Mouse (Mus musculus) lung, postnatal 25 days (tissue): ENCODE results near the gene Pdzd2.

ENCODE experiments used
- DNase-seq: peaks from one replicate; pipeline ENCODE4 v3.0.0; 2022; ENCODE audit warnings: low spot score

Pdzd2 gene

DNA sequence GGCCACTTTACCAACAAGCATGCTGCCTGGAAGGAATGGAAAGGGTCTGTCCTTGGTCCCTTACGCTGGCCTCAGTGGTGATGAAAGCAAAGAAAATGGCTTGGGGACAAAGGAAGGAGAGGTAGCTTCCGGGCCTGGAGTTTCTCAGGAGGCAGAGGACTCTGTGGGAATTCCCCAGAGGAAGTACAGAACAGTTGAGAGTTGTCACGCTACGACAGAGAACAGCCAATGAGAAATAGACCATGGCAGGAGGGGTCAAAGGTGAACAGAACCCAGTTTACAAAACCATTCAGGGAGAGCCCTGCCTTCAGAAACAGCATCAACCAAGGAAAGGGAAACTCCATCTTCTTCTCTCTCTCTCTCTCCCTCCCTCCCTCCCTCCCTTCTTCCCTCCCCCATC is 309.1 kb downstream of the Pdzd2 start:
- DNase-seq: no peak

DNA sequence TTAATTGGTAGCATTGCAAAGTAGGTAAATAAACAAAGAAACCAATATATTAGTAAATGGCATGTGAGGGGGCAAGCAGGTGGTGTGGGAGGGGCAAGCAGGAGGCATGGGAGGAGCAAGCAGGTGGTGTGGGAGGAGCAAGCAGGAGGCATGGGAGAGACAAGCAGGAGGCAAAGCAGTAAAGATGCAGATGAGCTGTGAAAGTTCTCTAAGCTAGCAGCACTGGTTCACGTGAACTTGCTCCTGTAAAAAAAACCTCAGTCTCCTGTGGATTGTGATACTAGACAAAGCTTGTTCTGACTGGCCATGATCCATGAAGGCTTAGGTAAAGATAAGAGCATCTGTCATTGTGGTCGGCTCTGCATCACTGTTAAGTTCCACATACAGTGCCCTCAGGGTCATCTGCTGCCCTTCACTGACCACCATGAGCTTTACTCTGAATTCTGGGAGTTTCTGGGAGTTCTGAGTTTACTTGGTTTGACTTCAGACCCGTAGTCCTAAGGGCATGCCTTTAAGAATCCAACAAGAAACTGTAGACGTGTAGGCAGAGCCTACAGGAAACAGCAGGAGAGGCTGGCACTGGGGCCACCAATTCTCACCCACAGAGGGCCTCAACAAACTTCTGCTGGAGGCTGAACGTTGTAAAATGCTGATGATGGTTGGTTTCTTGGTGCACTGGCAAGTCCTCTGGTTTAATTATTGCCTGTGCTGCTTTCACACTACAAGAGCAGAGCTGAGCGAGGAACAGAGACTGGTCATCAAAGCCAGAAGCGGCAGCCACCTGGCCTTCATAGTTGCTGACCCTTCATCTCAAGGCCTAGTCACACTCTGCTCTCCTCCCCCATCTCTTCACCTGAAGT is 309.9 kb downstream of the Pdzd2 start:
- no peak for DNase-seq

DNA sequence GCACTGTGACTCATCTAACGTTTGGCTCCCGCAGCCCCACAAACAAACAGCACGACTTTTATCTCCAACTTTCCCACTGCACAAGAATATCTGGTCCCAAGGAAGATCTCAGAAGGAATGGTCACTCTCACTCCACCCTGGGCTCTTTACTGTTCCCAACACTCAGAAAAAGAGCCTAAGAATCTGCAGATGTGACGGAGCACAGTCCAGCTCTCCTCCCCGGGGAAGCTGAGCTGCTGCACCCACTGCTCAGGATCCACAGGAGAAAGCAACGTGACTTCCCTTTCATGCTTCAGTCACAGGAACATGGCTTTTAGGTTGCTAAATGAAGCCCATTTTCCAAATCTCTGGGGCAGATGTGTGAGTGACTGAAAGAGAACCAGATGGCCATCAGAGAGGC is 311.9 kb downstream of the Pdzd2 start:
- no peak for DNase-seq

DNA sequence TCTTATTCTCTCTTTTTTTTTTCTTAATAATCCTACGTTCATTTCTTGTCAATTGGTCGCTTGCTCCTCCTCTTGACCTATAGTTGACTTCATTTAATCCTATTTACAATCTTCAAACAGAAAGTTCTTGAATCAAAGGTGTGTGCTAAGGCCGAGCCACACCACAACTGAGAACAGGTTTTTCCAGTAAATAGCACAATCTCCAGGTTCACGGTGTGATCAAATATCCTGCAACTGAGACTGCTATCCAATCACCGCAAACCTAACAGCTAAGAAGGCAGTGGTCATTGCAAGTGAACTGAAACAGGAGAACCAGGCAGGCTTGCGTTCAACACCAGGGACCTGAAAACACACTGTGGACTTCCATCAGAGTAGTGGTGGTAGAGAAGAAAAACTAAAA is 313.4 kb downstream of the Pdzd2 start:
- no peak for DNase-seq

DNA sequence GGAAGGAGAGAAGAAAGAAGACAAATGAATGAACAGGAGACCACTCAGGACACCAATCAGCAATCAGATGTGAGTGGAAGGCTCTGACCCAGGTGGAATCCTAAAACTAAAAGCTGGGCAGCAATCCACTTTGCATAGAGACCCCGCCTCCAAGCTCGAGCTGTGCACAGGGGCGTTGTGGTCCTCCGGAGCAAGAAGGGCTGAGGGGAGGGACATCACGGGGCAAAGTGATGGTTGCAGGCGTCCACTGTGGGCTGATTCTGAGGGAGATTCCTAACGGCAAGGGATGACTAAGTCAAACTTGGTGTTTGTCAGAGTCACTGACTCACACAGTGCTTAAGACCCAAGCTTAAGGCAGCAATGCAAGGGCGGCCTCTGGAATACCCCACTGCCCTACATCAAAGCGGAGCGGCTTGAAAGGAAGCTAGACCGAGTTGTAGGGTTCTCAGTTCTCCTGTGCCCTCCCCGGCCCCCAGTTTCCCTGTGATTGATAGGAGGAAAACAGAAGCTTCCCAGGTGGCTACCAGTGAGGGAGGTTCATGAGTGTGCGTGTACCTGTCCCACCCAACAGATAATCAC is 314.6 kb downstream of the Pdzd2 start:
- DNase-seq: no peak

DNA sequence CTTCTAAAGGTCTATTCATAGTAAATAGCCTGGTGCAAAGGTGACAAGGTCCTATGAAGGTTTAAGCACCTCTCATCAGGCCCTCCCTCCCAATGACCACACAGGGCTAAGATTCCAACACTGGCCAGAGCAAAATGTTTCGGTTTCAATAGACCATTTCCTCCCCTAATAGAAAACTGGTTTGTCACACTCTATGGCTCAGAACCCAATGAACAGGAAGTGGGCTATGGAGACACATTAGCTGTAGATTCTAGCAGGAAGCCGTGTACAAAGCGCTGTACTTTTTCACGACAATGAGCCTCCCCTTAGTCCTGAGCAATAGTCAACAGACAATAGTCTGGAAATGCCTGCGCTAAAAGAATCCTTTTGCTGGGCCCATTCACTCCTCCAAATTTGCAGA is 315.5 kb downstream of the Pdzd2 start:
- DNase-seq: no peak

DNA sequence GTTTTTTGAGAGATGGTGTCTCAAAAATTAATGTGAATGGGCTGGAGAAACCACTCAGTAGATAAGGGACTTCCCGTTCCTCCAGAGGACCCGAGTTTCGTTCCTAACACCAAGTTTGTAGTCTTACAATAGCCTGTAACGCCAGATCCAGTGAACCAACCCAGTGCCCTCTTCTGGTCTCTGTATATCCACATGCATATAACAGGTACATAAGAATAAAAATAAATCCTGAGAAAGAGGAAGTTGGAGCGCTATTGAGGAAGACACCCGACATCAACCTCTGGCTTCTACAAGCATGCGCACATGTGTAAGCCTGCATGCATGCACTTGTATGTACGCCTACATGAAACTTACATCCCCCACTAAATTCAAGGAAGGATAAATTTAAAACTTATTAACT is 318.8 kb downstream of the Pdzd2 start:
- no peak for DNase-seq

DNA sequence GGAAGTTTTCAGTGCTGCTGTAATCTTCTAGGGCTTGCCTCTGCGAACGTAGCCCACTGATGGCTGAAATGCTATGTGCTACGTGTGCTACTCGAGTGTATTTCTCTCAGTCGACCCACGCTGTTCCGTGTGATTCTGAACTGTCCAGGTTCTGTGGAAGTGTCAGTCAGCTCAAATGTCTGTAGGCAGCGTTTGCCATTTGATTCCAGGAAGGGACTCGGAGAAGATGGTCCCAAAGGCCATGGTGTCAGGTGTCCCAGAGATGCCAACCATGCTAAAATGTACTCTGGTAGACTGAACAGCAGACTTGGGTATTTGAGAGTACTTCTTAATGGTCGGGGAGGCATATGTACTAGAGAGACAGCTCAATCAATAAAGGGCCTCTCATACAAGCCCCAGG is 319.3 kb downstream of the Pdzd2 start:
- DNase-seq: no peak

DNA sequence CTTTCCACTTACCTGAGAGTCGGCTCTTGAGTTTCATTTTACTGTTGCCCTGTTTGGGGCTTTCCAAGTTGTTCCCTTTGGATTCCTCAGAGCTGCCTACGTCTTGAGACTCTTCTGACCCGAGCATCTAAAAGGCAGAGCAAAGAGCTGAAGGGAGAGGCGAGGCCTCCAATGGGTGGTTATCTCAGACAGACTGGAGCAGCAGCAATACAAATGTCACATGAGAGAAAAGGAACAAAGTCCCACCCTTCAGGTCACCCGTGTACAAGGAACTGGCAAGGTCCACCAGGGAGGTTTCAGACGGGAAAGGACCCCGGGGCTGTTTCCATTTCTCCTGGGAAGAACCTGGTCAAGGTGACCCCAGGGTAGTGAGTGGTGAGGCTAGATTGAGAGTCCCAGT is 320.3 kb downstream of the Pdzd2 start:
- DNase-seq: no peak

DNA sequence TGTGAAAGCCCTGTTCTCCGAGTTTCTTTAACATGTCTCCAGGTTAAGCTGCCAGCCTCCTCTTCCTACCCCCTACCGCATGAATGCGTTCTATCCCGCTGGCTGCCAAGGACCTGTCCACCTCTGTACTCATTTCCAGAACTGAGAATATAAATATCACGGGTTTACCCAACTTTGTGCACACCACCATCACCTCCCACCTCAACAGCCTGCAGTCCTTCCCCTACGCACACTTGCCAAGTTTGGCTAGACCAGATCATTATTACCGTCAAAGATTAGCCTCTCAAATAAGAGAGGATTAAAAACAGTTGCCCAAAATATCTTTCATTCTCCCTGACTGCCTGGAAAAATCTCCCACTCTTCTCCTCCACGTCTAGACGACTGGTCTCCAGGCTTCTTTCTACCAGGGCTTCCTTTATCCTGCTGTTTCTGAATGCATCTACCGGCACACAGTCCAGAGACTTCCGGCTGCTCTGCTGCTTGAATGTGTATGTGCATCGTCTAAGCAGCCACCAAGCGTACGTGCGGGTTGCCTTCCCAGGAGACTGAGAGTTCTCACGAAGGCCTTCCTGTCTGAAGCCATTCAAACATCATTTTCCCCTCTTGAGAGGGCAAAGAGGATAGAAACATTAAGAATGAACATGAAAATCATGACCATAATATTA is 324.1 kb downstream of the Pdzd2 start:
- DNase-seq: no peak

DNA sequence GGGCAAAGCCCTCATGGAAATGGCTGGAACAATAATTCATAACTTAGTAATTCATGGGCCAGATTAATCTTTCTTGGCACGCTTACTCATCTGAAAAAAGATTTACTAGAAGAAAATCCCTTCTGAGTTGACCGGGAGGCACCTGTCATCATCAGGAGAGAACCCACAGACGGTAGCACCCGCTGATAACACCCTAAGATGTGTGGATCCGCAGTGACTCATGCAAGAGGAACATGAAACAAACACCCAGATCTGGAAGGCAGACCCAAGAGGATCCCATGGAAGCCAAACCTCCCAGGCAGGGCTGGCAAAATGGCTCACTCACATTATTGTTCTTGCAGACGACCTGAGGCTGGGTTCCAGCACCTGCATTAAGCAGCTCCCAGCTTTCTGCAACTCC is 325.0 kb downstream of the Pdzd2 start:
- DNase-seq: peak; percentile 18

DNA sequence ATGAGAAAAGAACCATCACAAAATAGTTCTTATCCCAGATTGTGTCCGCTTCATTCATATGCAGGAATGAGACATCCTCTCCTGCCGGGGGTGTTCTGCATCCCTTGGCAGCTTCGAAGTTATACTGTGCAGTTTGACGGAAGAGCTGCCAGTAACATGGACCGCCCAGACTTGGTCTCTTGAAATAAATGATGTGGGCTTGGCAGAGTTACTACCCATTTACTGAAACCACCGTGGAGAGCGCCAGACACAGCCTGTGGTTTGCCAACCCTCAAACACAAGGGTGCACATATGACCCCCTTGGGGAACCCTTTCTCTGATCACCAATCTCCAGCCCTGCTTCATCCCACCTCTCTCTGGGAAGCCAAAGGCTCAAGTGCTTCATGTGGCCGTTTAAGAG is 331.5 kb downstream of the Pdzd2 start:
- no peak for DNase-seq

DNA sequence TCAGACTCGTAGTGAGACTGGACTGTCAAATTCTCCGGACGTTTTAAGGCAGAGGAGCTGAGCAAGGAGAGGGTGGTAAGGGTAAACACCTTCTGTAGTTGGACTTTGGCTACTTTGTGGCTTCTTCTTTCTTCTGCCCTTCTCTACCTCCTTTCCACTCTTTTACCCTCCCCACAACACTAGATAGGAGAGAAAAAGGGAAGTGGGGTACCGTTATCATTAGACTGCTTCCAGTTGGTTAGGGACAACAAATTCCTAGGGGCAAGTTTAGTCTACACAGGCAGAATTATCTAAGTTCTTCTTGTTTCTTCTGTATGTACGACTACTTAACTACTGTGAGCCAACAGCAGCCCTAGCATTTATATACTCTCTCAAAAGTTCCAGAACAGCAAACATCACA is 334.1 kb downstream of the Pdzd2 start:
- DNase-seq: no peak

DNA sequence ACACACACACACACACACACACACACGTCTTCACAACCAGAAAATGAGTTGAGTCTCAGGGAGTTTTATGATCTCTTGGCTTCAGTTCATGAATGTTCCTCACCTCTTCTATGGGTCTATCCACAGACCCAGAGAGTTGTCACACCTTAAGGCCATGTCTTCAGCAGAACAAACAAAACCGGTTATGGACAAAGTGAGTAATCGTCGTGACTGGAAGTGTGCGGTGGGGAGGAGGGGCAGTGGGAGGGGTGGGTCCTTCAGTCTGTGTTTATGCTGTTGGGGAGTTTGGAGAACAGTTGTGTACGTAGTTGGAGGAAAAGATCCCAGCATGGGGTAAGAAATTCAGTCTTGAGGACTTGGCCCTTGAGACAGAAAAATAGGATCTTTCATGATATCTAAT is 342.7 kb downstream of the Pdzd2 start:
- no peak for DNase-seq

DNA sequence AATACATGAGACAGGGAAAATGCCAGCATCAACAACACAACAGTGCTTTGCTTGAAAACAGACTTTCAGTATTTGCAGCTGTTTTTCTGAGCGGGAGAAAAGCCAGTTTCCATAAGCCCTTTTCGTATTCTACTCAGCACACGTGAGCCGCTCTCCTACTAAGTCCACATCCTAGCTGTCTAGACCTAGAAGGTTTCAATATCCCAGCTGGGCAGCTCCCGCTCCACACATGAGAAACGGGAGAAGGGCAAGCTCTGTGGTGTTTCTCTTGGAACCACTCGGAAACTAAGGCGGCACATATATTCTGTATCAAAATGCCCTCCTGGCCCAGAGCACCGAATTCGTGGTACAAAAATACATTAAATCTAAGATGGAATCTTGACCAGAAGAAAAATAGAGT is 345.0 kb downstream of the Pdzd2 start:
- DNase-seq: no peak

DNA sequence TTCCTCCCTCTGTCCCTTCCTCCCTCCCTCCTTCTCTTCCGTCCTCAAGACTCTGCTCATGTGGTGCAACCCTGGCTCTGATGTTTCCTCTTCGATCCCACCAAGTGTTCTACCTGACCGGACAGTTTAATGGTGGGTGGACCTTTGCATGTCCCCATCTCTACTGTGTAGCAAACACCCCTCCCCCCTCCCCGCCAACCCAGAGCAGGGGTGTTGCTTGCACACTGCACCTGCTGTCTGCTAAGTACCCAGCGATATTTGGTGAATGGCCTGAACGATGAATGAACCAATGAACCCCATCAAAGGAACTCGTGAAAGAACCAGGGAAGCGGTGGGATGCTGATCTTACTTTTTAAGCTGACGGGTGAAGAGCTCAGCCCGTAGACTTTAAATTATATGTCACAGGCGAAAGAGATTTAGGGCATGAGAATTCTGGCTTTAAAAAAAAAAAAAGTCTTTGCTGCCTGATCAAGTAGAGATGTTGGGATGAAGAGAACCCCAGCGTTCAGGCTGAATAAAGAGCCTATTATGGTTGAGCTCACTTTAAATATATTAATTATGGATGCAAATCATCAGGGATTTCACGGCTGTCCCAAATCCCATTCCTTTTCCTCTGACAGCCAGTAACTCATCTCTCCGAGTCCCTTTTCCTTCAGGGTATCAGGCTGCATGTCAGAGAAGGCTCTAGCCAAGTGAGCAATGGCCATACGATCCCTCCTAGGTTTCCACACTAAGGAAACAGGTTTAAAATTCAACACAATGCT is 350.8 kb downstream of the Pdzd2 start:
- DNase-seq: no peak

DNA sequence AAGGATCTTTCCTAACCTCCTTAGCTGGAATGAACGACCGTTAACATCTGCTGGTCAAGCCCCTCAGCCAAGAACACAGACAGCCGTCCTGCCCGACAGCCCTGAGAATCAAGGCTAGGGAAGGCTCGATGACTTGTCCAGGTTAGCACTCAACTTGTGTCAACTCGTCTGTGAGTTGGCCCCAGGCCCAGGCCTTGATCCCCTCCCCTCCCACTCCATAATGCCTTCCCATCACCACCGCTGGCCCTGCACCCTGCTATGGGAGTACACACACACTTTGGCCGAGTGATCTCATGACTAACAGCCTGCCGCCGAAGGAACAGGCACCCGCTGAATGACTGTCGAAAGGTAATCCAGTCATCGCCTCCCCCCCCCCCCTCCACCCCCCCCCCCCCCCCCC is 355.0 kb downstream of the Pdzd2 start:
- no peak for DNase-seq

DNA sequence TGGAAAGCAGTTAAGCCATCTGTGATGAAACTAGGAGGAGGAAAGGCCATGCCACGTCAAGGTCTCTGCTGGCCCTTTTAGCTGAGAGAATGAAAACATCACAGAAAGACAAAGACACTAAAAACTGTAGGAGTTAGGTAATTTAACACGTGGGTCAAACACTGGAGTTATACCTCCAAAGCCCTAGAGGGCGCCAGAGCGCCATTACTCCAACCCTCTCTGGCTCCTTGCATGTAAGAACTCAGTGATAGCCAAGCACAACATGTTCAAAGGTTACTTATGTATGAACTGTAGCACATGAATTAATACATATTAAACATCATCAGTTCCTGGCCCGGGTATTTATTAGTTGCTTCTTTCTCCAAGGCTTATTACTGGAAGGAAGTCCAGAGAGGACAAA is 359.2 kb downstream of the Pdzd2 start:
- DNase-seq: peak; percentile 50

DNA sequence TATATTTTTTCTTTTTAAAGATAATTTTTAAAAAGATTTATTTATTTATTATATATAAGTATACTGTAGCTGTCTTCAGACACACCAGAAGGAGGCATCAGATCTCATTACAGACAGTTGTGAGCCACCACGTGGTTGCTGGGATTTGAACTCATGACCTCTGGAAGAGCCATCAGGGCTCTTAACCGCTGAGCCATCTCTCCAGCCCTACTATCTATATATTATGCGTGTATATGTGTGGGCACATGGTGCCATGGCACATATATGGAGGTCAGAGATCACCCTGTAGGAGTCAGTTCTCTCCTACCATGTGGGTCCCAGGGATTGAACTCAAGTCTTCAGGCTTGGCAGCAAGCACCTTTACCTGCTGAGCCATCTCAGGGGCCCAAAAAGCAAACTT is 359.7 kb downstream of the Pdzd2 start:
- DNase-seq: no peak

DNA sequence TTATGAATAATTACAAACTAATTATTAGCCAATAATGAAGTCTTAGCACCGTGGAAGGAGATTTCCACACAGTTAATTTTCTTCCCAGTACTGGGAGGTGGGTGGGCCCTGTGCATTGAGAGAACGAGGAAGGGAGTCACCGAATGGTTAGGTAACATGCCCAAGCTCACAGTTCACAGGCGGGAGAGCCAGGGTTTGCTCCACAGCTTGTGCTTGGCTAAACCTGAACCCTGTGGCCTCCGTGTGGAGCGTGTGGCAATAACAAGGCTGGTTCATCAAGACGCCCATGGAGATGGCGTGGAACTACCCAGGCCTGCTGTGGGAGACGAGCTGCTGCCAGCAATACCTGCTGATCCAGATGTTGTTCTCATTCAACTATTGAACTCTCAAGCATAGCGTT is 361.9 kb downstream of the Pdzd2 start:
- DNase-seq: no peak

DNA sequence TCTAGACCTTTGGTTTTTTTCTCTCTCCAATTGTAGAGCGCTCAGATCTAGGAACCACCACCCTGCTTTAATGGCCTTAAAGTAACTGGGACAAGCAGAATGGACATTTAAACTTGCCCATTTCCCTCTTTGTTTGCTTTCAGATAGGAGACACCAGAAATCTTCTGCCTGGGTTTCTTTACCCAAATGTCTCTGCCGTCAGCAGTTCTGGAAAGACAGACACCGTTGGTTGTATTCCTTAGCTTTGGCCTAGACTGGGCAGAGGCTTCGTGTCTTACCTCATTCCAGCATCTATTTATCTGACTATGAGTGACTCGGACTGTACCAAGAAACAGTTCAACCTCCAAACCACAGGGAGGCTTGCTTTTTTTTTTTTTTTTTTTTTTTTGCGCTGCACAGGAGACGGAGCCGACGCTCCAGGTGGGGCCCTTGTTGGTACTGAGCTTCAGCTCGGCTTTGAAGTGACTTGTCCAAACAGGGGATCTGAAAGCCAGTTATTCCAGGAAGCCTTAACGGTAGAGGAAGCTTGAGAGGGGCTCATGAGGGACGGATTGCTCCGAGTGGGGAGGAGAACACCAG is 363.1 kb downstream of the Pdzd2 start:
- DNase-seq: no peak

DNA sequence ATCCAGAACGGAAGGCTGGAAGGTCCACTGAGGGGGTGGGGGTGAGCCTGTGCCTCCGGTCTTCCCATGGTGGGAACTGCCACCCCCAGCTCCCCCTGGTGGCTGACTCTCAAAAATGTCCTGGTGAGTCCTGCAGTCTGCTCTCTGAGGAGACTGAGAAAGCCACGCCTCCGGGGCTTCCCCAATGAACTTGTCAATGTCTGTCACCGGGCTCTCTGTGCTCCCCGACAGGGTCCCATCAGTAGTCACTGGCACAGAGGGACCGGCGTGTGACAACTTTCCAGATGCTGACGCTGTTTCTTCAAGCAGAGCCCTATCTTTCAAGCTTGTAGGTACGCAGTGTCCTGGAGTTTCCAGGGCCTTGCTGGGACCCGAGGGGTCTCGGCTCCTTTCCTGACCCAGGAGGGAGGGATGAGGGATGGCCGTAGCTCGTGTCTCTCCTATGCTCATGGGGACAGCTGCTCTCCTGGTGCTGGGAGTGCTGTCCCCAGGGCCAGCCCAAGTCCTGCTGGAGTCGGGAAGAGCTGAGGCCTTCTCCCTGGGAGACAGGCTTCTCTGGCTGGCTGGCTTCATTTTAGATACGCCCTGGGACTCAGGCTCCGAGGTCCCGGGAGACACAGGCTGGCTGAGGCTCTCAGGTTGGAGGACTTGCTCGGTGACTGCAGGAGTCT is 363.9 kb downstream of the Pdzd2 start:
- DNase-seq: peak; percentile 92
